Mouse (Mus musculus) liver, embryonic 13.5 days (tissue): Measurements from ENCODE around the gene Aox4. TPM values are rescaled to one million over a fixed set of nuclear protein-coding genes. Genes with fewer than 3 reads are reported as not detected.
A peak's percentile ranks its signal among the peaks of the same experiment; 100 is the strongest.

Source experiments
- ATAC-seq: fragments of 200-750 bp; cut with Nextera tagmentation; 2 replicates; pipeline ENCODE4 v1.8.0; 2017; ENCODE audit warnings: low read depth, mild to moderate bottlenecking, moderate number of reproducible peaks, moderate library complexity
- DNase-seq: peaks from one replicate; pipeline ENCODE4 v3.0.0; 2022
- H3K27ac ChIP-seq: fragments of 300-500 bp; sonication (generic); 2 replicates; pipeline ENCODE4 v1.5.1; 2015; ENCODE audit warnings: moderate library complexity, mild to moderate bottlenecking, inconsistent platforms
- H3K27me3 ChIP-seq: fragments of 300-500 bp; sonication (generic); 2 replicates; pipeline ENCODE4 v1.6.1; 2015; ENCODE audit warnings: mild to moderate bottlenecking, inconsistent platforms
- H3K36me3 ChIP-seq: fragments of 300-500 bp; sonication (generic); 2 replicates; pipeline ENCODE4 v1.6.1; 2015; ENCODE audit warnings: mild to moderate bottlenecking, inconsistent platforms
- H3K4me1 ChIP-seq: fragments of 300-500 bp; sonication (generic); replicated peaks from 2 replicates; pipeline ENCODE4 v1.6.1; 2015; ENCODE audit warnings: inconsistent platforms
- H3K4me2 ChIP-seq: fragments of 300-500 bp; sonication (generic); 2 replicates; pipeline ENCODE4 v1.6.1; 2015; ENCODE audit warnings: inconsistent platforms, mild to moderate bottlenecking, moderate library complexity
- H3K4me3 ChIP-seq: fragments of 300-500 bp; sonication (generic); replicated peaks from 2 replicates; pipeline ENCODE4 v1.5.1; 2015; ENCODE audit warnings: mild to moderate bottlenecking, inconsistent platforms
- H3K9ac ChIP-seq: fragments of 300-500 bp; sonication (generic); 2 replicates; pipeline ENCODE4 v1.6.1; 2015; ENCODE audit warnings: mild to moderate bottlenecking, inconsistent platforms
- H3K9me3 ChIP-seq: fragments of 300-500 bp; sonication (generic); replicated peaks from 2 replicates; pipeline ENCODE4 v1.6.1; 2016; ENCODE audit warnings: inconsistent platforms
- WGBS: fragments of 180-500 bp; shearing (Covaris S2); methylation state at CpG from one replicate; pipeline ENCODE4 v1.1.7; 2015; ENCODE audit not compliant: insufficient replicate concordance; 5-methylcytosine and 5-hydroxymethylcytosine counted together
- polyA plus RNA-seq: library from polyadenylated mRNA; unstranded; fragments of >200 nt; fragmentation: Nextera tagmentation; extraction: Ambion mirVana; gene quantifications from 2 replicates; pipeline ENCODE4 v1.2.1, GENCODE M21; 2015

The Aox4 gene
- polyA plus RNA-seq, 1 experiment from 2014 or later = 0.31 TPM

DNA sequence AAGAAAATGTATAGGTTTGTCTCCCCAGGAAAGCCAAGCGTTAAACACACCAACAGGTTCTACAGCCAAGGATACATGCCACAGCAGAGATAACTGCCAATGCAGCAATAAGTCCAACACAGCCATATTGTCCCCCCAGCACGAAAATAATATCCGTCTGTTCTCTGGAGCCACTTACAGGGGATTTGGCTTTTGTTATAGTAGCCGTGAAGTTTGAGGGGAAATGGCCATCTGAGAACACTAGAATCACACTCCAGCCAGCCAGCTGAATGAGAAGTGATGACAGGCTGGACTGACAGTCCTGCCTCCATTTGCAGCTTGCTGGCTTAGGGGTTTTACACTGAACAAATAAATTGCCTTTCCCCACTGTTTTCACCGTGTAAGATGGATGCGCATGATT lies 10.9 kb downstream of the Aox4 start:
- H3K27me3 ChIP-seq = no peaks in the 10 kb centered on the region
- no peak overlapping the region for H3K27ac ChIP-seq
- H3K4me1 ChIP-seq = no peaks in the 10 kb centered on the region
- H3K9me3 ChIP-seq = no peaks in the 10 kb centered on the region
- ATAC-seq (no peak), DNase-seq (no peak)
- H3K4me3 ChIP-seq = no peak overlapping the region
- H3K36me3 ChIP-seq = no peaks in the 10 kb centered on the region
- no peak overlapping the region for H3K9ac ChIP-seq
- no peak overlapping the region for H3K4me2 ChIP-seq
- WGBS = 71% methylated on average over 6 of the region's 6 CpGs

- H3K4me3 ChIP-seq = no peak overlapping the region
- no peaks in the 10 kb centered on the region for H3K36me3 ChIP-seq
- no peak overlapping the region for H3K4me2 ChIP-seq
- DNase-seq (no peak), ATAC-seq (no peak)
- 75% methylated on average over 5 of the region's 5 CpGs for WGBS
- H3K9me3 ChIP-seq = no peaks in the 10 kb centered on the region
- no peak overlapping the region for H3K27ac ChIP-seq
- H3K9ac ChIP-seq = no peak overlapping the region
- H3K4me1 ChIP-seq = no peaks in the 10 kb centered on the region
- no peaks in the 10 kb centered on the region for H3K27me3 ChIP-seq
Observed at GRCm38 (mm10) chr1:58221879-58222278, 11.7 kb downstream of the Aox4 start.

- Histone ChIP-seq H3K9ac (no peak overlapping the region), H3K4me2 (no peak overlapping the region), H3K27ac (no peak overlapping the region), H3K36me3 (no peaks in the 10 kb centered on the region), H3K4me3 (no peak overlapping the region), H3K27me3 (no peaks in the 10 kb centered on the region), H3K9me3 (no peaks in the 10 kb centered on the region), H3K4me1 (no peaks in the 10 kb centered on the region; the same call in 1 of the 2 replicates)
- 50% methylated on average over 6 of the region's 6 CpGs for WGBS
- DNase-seq (no peak), ATAC-seq (no peak)
Observed at GRCm38 (mm10) chr1:58228086-58228485, 17.9 kb downstream of the Aox4 start.

- no peaks in the 10 kb centered on the region for H3K27me3 ChIP-seq
- no peak overlapping the region for H3K9ac ChIP-seq
- no peak for ATAC-seq
- no peaks in the 10 kb centered on the region for H3K36me3 ChIP-seq
- H3K9me3 ChIP-seq = no peaks in the 10 kb centered on the region
- no peak for DNase-seq
- H3K4me1 ChIP-seq = no peaks in the 10 kb centered on the region; the same call in 1 of the 2 replicates
- no peak overlapping the region for H3K4me3 ChIP-seq
- no peak overlapping the region for H3K4me2 ChIP-seq
- H3K27ac ChIP-seq = no peak overlapping the region
Observed at GRCm38 (mm10) chr1:58228916-58229315, 18.7 kb downstream of the Aox4 start.

- DNase-seq (no peak), ATAC-seq (no peak)
- H3K27ac ChIP-seq = no peak overlapping the region
- no peaks in the 10 kb centered on the region for H3K27me3 ChIP-seq
- no peak overlapping the region for H3K4me3 ChIP-seq
- H3K4me1 ChIP-seq = no peaks in the 10 kb centered on the region; the same call in 1 of the 2 replicates
- H3K9me3 ChIP-seq = no peaks in the 10 kb centered on the region
- H3K36me3 ChIP-seq = no peaks in the 10 kb centered on the region
- no peak overlapping the region for H3K4me2 ChIP-seq
- no peak overlapping the region for H3K9ac ChIP-seq
- 68% methylated on average over 4 of the region's 4 CpGs for WGBS
Observed at GRCm38 (mm10) chr1:58229774-58230173, 19.6 kb downstream of the Aox4 start.

GRCm38 (mm10) chr1:58230542-58230941 lies 20.3 kb downstream of the Aox4 start:
- H3K27ac ChIP-seq = no peak overlapping the region
- no peak for DNase-seq

DNA sequence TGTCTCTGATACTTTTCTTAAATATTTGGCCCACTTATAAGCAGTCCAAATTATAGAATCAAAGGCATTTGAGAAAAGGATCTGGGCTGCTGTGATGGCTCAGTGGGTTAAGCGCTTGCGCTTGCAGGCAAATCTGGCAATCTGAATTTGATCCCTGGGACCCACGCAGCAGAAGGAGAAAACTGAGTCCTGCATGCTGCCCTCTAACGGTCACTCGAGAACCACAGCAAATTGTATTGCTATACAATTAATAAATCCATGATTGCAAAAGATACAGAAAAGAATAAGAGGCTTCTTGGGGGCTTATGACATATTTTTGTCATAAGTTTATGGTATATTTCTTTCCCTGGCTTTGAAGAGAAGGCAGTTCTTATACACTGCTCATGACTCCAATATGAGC lies 25.2 kb downstream of the Aox4 start:
- Histone ChIP-seq H3K4me1 (peaks cover 6% of the 10 kb centered on the region; the same call in 1 of the 2 replicates), H3K27ac (no peak overlapping the region), H3K9me3 (no peaks in the 10 kb centered on the region), H3K9ac (no peak overlapping the region), H3K36me3 (no peaks in the 10 kb centered on the region), H3K4me3 (no peak overlapping the region), H3K27me3 (no peaks in the 10 kb centered on the region), H3K4me2 (no peak overlapping the region)
- WGBS = 41% methylated on average over 5 of the region's 5 CpGs
- no peak for ATAC-seq
- no peak for DNase-seq

More at GRCm38 (mm10) chr1:58230542-58230941, 20.3 kb downstream of the Aox4 start:
- H3K4me1 ChIP-seq = no peaks in the 10 kb centered on the region; the same call in 1 of the 2 replicates
- no peak overlapping the region for H3K9ac ChIP-seq
- no peak overlapping the region for H3K4me3 ChIP-seq
- WGBS = 48% methylated on average over 5 of the region's 5 CpGs
- H3K4me2 ChIP-seq = no peak overlapping the region
- H3K27me3 ChIP-seq = no peaks in the 10 kb centered on the region
- ATAC-seq = peak; percentile 60; the same call in 1 of the 2 replicates
- no peaks in the 10 kb centered on the region for H3K9me3 ChIP-seq
- no peaks in the 10 kb centered on the region for H3K36me3 ChIP-seq

DNA sequence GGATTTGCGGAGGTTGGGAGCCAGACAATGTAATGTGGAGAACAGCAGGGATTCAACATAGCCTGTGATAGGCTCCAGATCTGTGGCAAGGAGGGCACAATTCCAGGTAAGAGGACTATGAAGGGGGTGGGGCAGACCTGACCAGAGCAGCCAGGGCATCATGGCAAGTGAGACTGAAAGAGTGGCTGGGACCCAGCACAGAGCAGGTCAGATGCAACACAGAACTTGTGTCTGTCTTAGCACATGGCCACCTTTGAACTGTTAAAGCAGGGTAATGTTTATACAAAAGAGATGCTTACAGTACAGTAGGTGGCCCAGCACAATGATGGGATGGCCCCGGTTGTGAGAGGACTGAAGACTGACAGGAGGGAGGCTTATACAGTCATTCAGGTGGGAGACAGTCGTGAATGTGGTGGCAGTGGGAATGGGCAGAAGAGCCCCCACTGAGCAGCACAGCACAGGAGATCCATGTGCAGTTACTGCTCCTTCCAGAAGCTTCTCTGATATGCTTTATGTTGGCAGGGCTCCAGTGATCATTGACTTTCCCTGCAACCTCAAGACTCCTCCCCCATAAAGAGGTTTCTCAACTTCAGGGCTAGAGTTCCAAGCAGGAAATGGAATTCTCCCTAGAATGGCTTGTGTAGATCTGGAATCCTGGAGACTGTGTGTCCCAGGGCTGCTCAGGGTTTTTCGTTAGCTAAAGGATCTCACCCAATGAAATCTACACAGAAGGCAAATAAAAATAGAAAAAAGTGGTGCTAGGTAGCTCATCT lies 27.5 kb downstream of the Aox4 start:
- no peaks in the 10 kb centered on the region for H3K27me3 ChIP-seq
- no peaks in the 10 kb centered on the region for H3K36me3 ChIP-seq
- no peak for ATAC-seq
- WGBS = 62% methylated on average over 4 of the region's 4 CpGs
- H3K4me1 ChIP-seq = 0 out of 2 replicates have a peak, but pooled peaks cover 6% of the 10 kb centered on the region
- no peak overlapping the region for H3K4me2 ChIP-seq
- DNase-seq = no peak
- H3K9me3 ChIP-seq = no peaks in the 10 kb centered on the region
- H3K4me3 ChIP-seq = no peak overlapping the region
- no peak overlapping the region for H3K9ac ChIP-seq
- no peak overlapping the region for H3K27ac ChIP-seq

GRCm38 (mm10) chr1:58238440-58238839 lies 28.2 kb downstream of the Aox4 start:
- Histone ChIP-seq H3K27ac (no peak overlapping the region), H3K27me3 (no peaks in the 10 kb centered on the region), H3K4me1 (0 out of 2 replicates have a peak, but pooled peaks cover 6% of the 10 kb centered on the region), H3K4me2 (no peak overlapping the region), H3K9me3 (no peaks in the 10 kb centered on the region), H3K4me3 (no peak overlapping the region), H3K9ac (no peak overlapping the region), H3K36me3 (no peaks in the 10 kb centered on the region)
- ATAC-seq (no peak), DNase-seq (no peak)
- WGBS = 67% methylated on average over 5 of the region's 5 CpGs

- Histone ChIP-seq H3K27ac (no peak overlapping the region), H3K9ac (no peak overlapping the region), H3K4me1 (0 out of 2 replicates have a peak, but pooled peaks cover 6% of the 10 kb centered on the region), H3K9me3 (no peaks in the 10 kb centered on the region), H3K4me2 (no peak overlapping the region), H3K36me3 (no peaks in the 10 kb centered on the region), H3K4me3 (no peak overlapping the region), H3K27me3 (no peaks in the 10 kb centered on the region)
- 69% methylated on average over 9 of the region's 9 CpGs for WGBS
- ATAC-seq (no peak), DNase-seq (no peak)
Observed at GRCm38 (mm10) chr1:58238961-58239360, 28.8 kb downstream of the Aox4 start.

GRCm38 (mm10) chr1:58240347-58240746 lies 30.1 kb downstream of the Aox4 start:
- Histone ChIP-seq H3K27me3 (no peaks in the 10 kb centered on the region), H3K4me3 (no peak overlapping the region), H3K9me3 (no peaks in the 10 kb centered on the region), H3K27ac (no peak overlapping the region), H3K4me1 (0 out of 2 replicates have a peak, but pooled peaks cover 6% of the 10 kb centered on the region), H3K36me3 (no peaks in the 10 kb centered on the region), H3K4me2 (no peak overlapping the region), H3K9ac (no peak overlapping the region)
- ATAC-seq (no peak), DNase-seq (no peak)
- WGBS = 53% methylated on average over 6 of the region's 6 CpGs

DNA sequence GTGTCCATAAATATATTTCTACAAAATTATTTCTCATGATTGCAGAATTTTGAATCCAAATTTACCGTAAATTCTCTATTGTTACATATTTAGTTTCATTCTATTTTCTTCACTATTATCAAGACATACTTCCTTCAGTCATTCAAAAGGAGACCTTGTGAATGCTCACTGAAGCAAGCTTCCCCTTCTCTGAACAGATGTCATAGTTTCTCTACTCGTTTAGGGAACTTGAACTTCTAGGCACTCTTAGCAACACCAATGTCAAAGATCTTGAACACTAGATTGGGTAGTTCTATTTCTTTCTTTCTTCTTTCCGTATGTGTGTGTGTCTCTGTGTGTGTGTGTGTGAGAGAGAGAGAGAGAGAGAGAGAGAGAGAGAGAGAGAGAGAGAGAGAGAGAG lies 34.3 kb downstream of the Aox4 start:
- DNase-seq = no peak
- H3K4me2 ChIP-seq = no peak overlapping the region
- 42% methylated on average over 3 of the region's 3 CpGs for WGBS
- no peak overlapping the region for H3K9ac ChIP-seq
- no peaks in the 10 kb centered on the region for H3K36me3 ChIP-seq
- no peak for ATAC-seq
- no peak overlapping the region for H3K4me3 ChIP-seq
- H3K9me3 ChIP-seq = no peaks in the 10 kb centered on the region
- no peak overlapping the region for H3K27ac ChIP-seq
- no peaks in the 10 kb centered on the region for H3K27me3 ChIP-seq
- H3K4me1 ChIP-seq = no peaks in the 10 kb centered on the region
